Mouse (Mus musculus) heart, adult 11 months (tissue): ENCODE results near the gene Pnpla8.
"Not testable (repeated sequence)": the region's sequence is repeated elsewhere in the genome, so short reads cannot be mapped to it uniquely, and the experiment has no call there.

Source experiments
- DNase-seq: peaks from one replicate; pipeline ENCODE4 v3.0.0; 2022

The Pnpla8 gene

DNA sequence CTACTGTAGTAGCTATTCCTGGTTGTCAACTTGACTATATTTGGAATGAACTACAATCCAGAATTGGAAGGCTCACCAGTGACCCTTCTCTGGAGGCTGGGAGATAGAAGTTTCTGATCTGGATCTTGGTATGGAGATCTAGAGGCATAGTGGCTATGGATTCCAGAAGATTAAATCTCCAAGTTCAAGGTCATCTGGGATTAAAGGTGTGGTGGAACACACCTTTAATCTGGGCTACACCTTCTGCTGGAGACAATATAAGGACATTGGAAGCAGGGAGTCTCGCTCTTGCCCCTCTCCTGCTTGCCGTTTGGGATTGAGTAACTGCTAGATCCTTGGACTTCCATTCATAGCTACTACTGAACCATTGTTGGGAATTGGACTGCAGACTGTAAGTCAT lies at the start of gene Pnpla8:
Pnpla8 (plus strand) TSS at position 301 of the 400 bp plus-strand sequence.
- DNase-seq, result not testable (repeated sequence)

DNA sequence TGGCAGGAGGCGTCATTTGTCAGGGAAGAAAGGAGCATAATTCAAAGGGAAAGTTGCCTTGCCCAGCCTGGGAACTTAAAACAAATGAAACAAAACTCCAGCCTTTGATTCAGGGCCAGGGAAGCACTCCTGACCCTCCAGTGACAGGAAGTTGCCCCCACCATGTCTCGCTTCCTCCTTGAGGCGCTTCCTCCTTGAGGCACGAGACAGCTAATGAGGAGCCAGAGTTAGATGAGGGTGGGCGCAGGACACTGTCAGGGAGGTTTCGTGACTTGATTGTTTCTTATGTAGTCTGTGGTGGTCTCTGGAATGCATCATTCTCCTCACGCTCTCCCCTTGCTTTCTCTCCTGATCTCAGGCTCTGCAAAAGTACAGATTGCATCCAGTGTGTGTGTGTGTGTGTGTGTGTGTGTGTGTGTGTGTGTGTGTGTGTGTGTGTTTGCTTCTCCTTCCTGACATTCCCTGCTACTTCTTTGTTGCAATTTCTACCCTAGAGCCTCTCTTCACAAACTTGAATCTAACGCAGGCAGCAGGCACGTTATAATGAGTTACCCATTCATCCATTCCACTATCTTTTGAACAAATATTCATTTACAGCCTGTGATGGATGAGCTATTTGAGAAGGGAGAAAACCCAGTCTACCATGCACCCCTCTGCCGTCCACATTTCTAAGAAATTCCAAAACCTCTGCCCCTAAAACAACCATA lies 44.7 kb upstream of the Pnpla8 start:
- DNase-seq, result peak; percentile 89

DNA sequence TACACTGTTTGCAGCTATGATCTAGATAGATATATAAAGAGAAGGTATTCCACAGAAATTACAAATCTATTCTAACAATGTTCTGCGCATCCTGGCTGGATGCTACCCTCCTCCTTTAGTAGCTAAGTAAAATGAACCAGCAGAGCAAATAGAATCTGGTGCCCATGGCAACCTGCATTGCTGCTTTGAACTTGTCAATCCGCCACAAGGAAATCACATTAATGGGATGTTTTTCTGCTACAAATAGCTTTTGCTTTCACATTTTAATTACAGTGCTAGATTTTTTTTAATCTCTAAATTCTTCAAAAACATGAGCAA lies 44.2 kb upstream of the Pnpla8 start:
- DNase-seq, result no peak

DNA sequence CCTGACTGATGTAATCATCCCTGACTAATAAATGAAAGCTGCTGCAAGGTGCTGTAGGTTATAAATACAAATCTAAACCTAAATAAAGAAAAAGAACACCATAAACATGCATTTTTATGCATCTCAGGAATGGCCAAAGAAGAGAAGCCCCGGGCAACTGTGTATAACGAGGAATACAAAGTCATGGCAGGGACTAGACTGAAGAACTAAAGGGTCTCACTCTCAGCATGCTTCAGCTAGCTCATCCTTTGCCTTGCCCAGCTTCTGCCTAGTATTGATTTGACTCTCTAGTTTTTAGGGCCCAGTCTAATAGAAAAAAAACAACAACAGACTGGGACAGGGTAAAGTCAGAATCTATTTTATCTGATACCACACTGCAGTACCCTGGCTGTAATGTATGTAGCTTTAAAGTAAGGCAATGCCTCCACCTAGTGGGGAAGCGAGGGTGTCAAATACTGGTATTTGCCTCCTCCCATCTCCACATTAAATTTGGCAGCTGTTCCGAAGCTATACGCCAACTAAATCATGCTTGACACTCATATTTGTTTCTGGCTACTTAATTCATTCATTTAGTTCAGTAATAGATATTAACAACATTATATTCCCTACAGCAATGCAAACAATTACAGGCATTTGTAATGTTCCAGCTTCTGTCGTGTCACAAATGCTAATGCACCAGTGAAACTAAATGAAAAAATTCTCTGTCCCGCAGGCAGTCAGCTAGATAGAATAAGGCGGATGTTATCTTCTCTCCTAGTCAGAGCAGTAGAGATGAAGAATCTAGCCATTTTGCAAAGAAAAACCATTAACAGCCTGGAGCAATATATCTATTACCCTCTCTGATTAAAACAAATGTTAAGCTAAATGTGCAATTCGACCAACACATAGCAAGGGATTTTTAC lies 39.8 kb upstream of the Pnpla8 start:
- no peak for DNase-seq

DNA sequence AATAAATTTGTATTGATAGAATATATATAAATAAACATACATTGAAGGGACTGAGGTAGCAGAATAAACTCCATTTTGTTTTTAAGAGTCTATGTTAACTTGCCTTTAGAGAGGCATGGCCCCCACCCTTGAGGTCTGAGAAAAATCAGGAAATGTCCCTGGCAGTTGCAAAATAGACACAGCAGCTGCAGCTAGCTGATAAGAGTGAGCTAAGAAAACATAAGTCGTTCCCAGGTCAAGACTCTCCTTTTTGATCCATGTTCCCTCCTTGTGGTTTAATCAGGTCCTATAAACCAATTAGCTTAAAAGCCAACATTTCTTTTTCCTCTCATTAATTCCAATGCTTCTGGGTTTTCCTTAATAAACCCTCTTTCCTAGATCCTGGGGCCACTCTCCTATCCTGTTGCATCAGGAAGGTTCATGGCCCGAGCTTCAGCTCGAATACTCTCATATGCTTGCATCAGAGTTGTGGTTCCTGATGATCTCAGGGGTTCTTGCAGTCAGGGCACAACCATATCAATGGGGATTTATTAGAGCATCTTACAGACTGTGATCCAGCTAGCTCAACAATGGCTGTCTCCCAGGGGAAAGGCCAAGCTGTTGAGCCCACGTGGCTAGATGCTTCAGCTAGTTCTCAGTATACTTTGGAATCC lies 23.2 kb upstream of the Pnpla8 start:
- peak; percentile 81 for DNase-seq

DNA sequence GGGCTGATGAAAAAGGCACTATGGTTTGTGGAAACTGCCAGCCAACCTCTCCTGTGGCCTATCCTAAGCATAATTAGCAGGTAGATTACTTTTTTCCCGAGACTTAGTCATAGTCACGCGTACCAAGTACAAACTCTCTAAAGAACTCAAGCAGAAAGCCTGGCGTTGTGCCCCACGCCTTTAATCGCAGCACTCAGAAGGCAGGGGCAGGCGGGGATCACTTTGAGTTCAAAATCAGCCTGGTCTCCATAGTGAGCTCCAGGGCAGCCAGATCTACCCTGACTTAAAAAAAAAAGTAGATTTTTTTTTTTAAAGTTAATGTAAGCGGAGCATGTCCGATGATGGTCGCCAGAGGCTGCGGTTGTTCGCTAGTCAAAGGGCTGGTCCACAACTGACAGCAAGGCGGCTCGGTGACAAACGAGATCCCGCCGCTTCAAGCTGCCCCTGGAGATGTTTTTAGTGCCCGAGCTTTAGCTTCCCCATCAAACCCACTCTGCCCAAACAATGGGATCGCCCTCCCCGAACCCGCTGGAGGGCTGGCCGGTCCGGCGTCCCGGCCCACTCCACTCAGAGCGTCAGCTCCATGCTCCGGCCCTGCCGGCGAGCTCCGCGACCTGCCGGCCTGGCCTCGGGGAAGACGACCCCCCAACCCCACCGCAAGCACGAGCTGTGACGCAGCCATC lies 11.9 kb upstream of the Pnpla8 start:
- peak; percentile 92 for DNase-seq

DNA sequence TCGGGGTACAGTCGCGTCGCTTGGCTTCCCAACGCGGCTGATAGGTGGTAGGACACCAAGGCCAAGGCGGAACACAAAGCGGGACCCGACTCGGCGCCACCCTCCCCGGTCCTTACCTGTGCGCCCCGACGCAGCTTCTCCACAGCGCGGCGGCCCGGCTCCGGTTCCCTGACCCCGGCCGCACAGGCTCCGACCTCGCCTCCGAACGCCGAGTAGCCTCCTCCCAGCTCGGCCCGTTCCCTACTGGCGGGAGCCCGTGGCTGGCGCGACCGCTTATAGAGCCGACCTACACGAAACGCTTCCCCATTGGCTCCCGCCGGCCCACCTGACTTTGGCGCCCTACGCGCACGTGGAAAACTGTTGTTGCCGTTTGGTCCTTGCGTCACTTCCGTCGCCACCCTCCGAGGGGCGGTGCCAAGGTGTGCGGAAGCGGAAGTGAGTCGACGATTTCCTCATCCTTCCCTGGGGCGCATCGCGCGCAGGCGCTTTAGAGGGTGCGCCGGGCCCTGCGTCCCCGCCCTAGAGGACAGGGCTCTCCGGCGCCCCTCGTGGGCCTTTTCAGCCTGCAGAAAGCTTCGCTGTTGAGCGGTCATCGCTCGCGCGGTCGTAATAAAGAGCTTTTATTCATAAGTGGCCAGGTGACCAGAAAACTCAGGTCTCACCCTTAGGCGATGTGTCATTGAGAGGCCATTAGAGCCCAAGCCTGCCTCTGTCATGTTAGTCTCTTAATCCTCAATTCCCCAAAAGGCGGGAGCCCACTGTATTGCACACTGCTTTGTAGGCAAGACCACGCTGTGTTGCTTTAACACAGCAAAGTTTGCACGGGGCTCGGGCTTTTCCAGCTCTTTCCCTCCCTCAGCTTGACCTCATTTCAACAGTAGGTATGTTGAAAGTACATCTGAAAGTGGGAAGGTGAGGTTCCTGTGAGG lies 11.1 kb upstream of the Pnpla8 start, which contains the start of gene Dnajb9:
Dnajb9 (minus strand) TSS at position 503 of the 929 bp plus-strand sequence.
- peak; percentile 100 for DNase-seq

DNA sequence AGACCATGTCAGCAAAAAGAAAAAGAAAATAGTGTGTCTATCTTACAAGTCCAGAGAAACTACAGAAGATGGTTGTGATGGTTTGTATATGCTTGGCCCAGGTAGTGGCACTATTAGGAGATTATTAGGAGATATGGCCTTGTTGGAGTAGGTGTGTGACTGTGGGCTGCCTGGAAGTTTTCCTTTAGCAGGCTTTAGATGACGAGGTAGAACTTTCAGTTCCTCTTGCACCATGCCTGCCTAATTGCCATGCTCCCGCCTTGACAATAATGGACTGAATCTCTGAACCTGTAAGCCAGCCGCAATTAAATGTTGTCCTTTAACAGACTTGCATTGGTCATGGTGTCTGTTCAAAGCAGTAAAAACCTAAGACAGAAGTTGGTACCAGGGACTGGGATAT lies 9.6 kb upstream of the Pnpla8 start:
- no peak for DNase-seq

DNA sequence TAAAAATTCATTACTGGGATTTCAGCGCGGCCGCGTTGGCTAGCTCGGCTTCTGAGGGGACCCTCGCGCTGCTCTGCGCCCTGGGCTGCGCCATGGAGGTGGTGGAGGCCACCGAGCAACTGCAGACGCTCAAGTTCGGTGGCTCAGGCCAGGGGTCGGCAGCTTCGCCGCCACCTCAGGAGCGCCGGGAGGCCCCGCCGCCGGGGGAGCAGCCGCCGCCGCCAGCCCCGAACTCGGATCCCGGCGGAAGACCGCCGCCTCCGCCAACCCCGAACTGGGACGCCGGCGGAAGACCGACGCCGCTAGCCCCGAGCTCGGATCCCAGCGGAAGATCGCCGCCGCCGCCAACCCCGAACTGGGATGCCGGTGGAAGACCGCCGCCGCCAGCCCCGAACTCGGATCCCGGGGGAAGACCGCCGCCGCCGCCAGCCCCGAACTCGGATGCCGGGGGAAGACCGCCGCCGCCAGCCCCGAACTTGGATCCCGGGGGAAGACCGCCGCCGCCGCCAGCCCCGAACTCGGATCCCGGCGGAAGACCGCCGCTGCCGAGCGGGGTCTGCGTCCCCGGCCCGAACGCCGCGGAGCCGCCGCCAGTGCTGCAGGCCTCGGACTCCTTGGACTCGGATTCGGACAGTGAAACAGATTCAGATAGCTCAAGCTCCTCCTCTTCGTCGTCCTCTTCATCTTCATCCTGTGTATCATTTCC lies 634 bp downstream of the Pnpla8 start:
- DNase-seq, result peak; percentile 94

DNA sequence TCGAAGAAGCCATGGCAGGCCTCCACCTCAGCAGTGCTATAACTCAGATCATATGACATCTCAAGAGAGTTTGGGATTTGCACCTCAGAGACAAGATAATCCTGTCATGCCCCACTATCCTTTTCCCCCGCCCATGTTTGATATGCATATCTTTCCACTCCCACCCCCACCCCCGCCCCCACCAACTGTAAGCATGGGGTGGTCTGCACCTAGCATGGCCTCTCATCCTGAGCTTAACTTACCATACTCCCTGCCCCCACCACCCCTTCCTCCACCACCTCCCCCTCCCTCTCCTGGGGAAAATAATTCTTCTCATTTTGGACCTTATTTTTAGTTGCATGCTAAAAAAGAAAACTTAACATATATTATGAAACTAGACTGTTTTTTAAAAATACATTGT lies 1.9 kb downstream of the Pnpla8 start:
- DNase-seq, result no peak

DNA sequence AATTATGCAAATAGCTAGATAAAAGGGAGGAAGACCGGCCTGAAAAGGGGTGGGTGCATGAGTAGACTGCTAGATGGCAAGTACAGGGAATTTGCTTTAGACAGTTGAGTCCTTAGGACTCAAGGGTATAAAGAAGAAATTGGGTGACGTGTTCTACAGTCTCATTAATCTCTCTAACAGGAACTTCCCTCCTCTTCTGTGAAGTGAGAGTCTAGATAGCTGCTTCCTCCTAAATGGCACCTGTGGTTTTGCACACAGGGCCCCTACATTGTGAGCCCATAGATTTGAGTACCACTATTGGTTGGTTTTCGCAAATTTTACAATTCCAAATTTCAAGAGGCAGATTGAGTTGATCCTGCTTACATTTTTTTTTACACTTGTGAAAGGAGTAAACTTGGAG lies 3.5 kb downstream of the Pnpla8 start:
- no peak for DNase-seq

DNA sequence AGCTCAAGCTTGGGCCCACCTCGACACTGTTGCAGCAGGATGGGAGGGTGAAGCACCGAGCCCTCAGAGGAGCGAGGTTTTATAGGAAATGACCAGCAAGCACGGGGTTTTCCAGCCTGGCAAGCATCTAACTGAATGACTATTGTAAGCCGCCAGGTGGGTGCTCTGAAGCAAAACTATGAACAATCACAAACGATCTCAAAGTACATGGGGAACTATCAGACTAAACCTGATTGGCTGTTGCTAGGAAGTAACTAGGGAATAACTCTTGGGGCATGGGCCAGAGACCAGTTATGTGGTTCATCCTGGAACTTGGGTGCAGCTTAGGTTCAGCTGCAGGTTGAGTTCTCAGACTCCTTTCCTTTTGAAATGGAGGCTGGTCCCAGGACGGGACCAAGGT lies 19.9 kb downstream of the Pnpla8 start:
- peak; percentile 63 for DNase-seq

DNA sequence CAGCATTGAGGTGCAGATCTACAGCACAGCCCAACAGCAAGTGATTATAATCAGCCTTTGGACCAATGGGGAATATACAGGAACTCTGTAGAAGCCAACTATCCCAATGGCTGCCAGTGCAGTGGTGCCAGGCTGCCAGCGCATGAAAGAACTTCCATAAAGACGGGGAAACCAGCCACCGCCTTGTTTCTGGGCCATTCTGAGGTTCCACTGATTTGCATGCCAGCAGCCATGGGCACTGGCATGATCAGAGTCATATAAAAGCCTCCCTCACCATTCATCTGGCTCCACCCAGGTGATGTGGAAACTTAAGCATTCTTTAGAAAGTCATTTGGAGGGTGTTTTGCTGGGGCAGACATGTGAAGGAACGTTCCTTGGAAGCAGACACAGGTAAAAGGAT lies 21.2 kb downstream of the Pnpla8 start:
- DNase-seq, result peak; percentile 80

DNA sequence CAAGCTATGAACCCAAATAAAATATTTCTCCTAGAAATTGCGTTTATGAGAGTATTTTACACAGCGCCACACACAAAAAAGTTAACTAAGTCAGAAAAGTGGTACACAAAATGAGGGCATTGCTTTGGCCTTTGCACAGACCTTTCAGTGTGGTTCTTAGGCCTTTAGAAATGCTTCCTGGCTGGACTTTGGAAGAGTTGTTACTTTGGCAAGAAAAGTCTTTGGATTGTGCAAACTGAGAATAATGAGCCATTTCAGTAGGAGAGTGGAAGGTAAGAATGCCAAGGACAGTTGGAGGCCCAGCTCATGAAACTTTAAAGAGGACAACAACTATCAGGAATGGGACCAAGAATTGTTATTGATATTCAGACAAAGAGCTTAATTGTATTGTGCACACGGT lies 24.6 kb downstream of the Pnpla8 start:
- no peak for DNase-seq

DNA sequence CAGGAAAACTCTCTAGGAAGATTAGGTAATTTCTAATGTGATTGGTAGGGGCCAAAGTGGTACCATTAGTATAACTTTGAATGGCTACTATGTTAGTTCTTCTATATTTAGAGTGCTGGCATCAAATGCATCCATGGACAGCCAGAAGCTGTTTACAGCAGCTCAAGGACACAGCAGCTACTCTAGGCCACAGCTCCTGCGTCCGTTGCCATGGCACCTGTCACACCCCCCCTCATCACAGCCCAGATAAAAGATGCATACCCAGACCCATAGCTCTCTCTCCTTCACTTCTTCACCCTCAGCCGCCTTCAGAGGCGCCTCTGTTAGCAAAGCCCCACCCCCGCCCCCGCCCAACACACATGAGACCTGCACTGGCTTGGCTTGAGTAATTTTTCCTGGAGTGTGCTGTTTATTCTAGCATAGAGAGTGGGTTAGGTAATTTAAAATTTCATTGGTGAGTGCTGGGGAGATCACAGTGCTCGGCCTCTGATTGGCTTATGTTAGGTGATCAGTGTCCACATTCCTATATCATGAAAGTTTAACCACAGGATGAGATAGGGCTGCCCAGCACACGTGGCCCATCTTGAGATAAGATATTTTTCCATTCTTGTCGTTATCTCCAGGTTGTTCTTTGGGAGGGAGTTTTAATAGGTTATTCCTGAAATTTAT lies 27.3 kb downstream of the Pnpla8 start:
- DNase-seq, result peak; percentile 95

DNA sequence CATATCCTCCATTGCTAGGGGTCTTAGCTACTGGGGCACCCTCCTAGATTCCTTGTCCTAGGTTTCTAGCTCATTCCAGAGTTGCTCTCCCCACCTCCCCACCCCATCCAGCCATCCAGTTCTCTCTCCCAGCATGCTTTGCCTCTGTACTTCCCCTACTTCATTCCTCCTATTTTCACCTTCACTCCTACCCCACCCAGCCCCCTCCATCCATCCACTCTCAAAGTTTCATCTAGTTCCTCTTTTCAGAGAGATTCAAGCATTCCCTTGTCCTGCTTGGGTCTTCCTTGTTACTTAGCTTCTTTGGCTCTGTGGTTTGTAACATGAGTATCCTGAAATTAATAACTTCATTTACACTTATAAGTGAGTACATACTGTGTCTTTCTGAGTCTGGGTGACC lies 41.4 kb downstream of the Pnpla8 start:
- DNase-seq, result no peak

DNA sequence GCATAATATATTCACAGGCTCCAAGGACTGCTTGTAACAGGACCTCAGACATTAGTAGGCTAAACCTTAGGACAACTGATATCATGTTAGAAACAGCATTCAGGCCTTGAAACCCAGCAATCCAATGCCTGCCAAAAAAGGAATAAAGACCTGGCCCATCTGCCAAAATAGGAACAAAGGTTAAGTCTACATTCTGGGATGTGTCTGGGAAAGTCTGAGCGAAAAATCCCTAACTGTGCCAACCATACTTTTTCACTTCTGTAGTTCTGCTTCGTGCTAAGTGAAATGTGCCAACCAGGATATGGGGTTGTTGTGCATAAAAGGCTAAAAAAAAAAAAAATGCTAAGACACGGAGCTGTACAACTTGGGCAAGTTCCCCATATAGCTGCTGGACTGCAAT lies 44.5 kb downstream of the Pnpla8 start:
- DNase-seq, result peak; percentile 34

DNA sequence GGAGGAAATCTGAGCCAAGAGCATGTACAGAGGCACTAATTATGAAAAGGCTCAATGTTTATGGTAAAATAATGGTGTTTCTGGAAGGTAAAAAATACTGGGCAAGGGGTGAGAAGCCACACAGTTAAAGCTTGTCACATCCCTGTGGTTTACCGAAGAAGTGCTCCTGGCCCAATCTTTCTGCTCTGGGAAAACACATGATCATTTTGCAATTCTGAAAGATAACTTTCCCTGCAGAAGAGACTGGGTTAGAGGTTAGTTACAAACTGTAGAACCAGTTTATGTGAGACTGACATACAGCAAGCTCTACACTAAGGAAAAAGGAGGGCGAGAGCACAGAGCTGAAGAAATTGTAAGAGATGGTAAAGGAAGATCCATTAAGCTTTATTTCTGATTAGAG lies 46.0 kb downstream of the Pnpla8 start:
- DNase-seq, result peak; percentile 2

DNA sequence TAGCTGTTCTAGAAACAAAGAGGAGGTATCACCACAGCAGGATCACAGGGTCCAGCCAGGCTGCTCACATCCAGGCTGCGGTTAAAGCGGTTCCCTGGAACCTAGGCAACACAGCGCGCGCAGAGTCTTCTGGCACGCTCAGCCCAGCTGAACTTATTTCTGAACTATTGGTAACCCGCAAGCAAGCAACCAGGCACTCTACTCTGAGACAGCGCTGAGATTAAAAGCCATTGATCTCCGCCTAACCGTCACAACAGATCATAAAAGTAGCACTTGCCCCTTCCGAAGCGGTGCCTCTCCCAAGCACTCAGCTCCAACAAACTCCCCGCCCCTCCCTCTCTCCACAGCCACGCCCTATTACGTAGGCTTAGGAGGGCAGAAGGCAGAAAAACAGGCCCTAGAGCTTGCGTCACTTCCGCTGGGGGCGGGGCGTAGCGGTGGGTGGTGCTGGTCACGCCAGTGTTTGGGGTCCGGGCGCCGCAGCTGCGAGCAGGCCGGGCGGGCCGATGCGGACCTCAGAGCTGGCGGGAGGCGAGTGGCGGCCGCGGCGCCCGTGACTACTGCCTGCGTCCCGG lies 47.6 kb downstream of the Pnpla8 start:
- peak; percentile 100 for DNase-seq

DNA sequence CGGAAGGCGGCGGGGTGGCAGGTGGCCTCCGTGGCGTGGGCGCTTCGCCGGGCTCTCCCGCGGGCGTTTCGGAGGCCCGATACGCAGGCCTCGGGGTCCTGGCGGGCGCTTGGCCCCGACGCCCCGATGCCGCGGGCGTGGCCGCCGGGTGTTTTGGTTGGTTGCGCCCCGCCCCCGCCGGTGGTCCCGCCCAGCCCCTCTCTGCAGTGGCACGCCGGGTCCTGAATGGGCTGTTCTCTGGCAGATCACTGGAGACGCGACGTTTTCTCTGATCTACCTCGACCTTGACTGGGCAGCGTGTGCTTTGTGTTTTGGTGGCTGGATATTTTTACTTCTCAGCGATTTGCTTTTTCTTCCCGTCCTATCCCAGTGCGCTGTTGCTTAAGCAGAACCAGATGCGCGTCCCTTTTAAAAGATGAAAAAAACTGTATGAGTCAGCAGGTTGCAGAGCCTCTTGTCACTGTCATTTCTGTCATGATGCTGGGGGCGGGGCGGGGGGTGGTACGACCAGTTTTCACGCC lies 48.2 kb downstream of the Pnpla8 start:
- DNase-seq, result peak; percentile 99
